18 mouse cellular contexts compared by ENCODE assay signal in genomic region chr1:104747438-104747837, GRCm38 (mm10). TPM values are rescaled to one million over a fixed set of nuclear protein-coding genes. Genes with fewer than 3 reads are reported as not detected.
DNase-seq lines count a peak whose midpoint lies in the region; ATAC-seq lines count a peak whose summit lies in the region.
"Had no signal": no experiment of that assay in that cellular context is flagged by ENCODE, and none has a peak within 500 bp of the region (broad histone marks: within the 10 kb centered on the region; RNA-seq: fewer than 3 reads in every experiment).

No protein-coding gene starts in this region.

- H3K4me3 ChIP-seq in heart, embryonic 16.5 days (ENCODE audit: low read length): no peak overlapping the region
- no peak overlapping the region for H3K4me3 ChIP-seq in heart, embryonic 12.5 days
- no peak overlapping the region for H3K4me3 ChIP-seq in hindbrain, embryonic 15.5 days
- no peak overlapping the region for H3K4me3 ChIP-seq in hindbrain, embryonic 16.5 days (ENCODE audit: low read length)
- H3K4me3 ChIP-seq in neural tube, embryonic 14.5 days (ENCODE audit: low read depth, low read length): no peak overlapping the region
- H3K4me3 ChIP-seq: embryonic facial prominence, embryonic 12.5 days; heart, embryonic 10.5 days; heart, embryonic 15.5 days; intestine, embryonic 15.5 days had no signal

- no peak overlapping the region for H3K4me2 ChIP-seq in heart, embryonic 16.5 days (ENCODE audit: low read depth, low read length)
- no peak overlapping the region for H3K4me2 ChIP-seq in heart, embryonic 12.5 days
- H3K4me2 ChIP-seq in hindbrain, embryonic 15.5 days: no peak overlapping the region
- H3K4me2 ChIP-seq in hindbrain, embryonic 16.5 days (ENCODE audit: low read length): no peak overlapping the region
- no peak overlapping the region for H3K4me2 ChIP-seq in neural tube, embryonic 14.5 days (ENCODE audit: low read depth, low read length)
- H3K4me2 ChIP-seq: embryonic facial prominence, embryonic 12.5 days; heart, embryonic 15.5 days; intestine, embryonic 15.5 days had no signal

- H3K9ac ChIP-seq in heart, embryonic 16.5 days (ENCODE audit: low read length): no peak overlapping the region
- H3K9ac ChIP-seq in heart, embryonic 12.5 days: no peak overlapping the region
- no peak overlapping the region for H3K9ac ChIP-seq in hindbrain, embryonic 15.5 days
- no peak overlapping the region for H3K9ac ChIP-seq in hindbrain, embryonic 16.5 days (ENCODE audit: low read depth, low read length)
- no peak overlapping the region for H3K9ac ChIP-seq in neural tube, embryonic 14.5 days (replicated peaks; ENCODE audit: low read depth, low read length)
- H3K9ac ChIP-seq: embryonic facial prominence, embryonic 12.5 days; heart, embryonic 15.5 days; intestine, embryonic 15.5 days had no signal

- H3K4me1 ChIP-seq in heart, embryonic 16.5 days (ENCODE audit: control insufficient read depth, insufficient read depth, low read length): no peaks in the 10 kb centered on the region
- peaks cover 5% of the 10 kb centered on the region for H3K4me1 ChIP-seq in heart, embryonic 12.5 days (replicated peaks)
- H3K4me1 ChIP-seq in hindbrain, embryonic 15.5 days (replicated peaks): peaks cover 4% of the 10 kb centered on the region; the same call in 1 of the 2 replicates
- H3K4me1 ChIP-seq in hindbrain, embryonic 16.5 days (ENCODE audit: control insufficient read depth, insufficient read depth, low read depth, low read length): 0 out of 2 replicates have a peak, but pooled peaks cover 3% of the 10 kb centered on the region
- 0 out of 2 replicates have a peak, but pooled peaks cover 3% of the 10 kb centered on the region for H3K4me1 ChIP-seq in neural tube, embryonic 14.5 days (ENCODE audit: control insufficient read depth, insufficient read depth, low read length)
- H3K4me1 ChIP-seq: embryonic facial prominence, embryonic 12.5 days; intestine, embryonic 15.5 days had no signal

- H3K27ac ChIP-seq in heart, embryonic 16.5 days (ENCODE audit: low read length): no peak overlapping the region
- H3K27ac ChIP-seq in heart, embryonic 12.5 days (ENCODE audit: poor library complexity, severe bottlenecking): no peak overlapping the region
- H3K27ac ChIP-seq in hindbrain, embryonic 15.5 days (replicated peaks): 0 out of 2 replicates have a peak overlapping the region, but pooled peaks have one; percentile 14
- no peak overlapping the region for H3K27ac ChIP-seq in hindbrain, embryonic 16.5 days (ENCODE audit: low read depth, low read length)
- no peak overlapping the region for H3K27ac ChIP-seq in neural tube, embryonic 14.5 days (ENCODE audit: low read depth, low read length)
- H3K27ac ChIP-seq: embryonic facial prominence, embryonic 12.5 days; heart, embryonic 10.5 days; heart, embryonic 15.5 days; intestine, embryonic 15.5 days had no signal

- H3K36me3 ChIP-seq in heart, embryonic 16.5 days (ENCODE audit: control insufficient read depth, insufficient read depth): no peaks in the 10 kb centered on the region
- H3K36me3 ChIP-seq in heart, embryonic 12.5 days: no peaks in the 10 kb centered on the region
- H3K36me3 ChIP-seq in hindbrain, embryonic 15.5 days: no peaks in the 10 kb centered on the region
- no peaks in the 10 kb centered on the region for H3K36me3 ChIP-seq in hindbrain, embryonic 16.5 days (ENCODE audit: control insufficient read depth, insufficient read depth, low read length)
- no peaks in the 10 kb centered on the region for H3K36me3 ChIP-seq in neural tube, embryonic 14.5 days (ENCODE audit: control insufficient read depth, insufficient read depth, low read length)
- H3K36me3 ChIP-seq: embryonic facial prominence, embryonic 12.5 days; heart, embryonic 10.5 days; heart, embryonic 15.5 days; intestine, embryonic 15.5 days had no signal

- WGBS in heart, embryonic 16.5 days: 55% methylated on average over 4 of the region's 4 CpGs
- 54% methylated on average over 4 of the region's 4 CpGs for WGBS in heart, embryonic 12.5 days
- WGBS in hindbrain, embryonic 15.5 days: 49% methylated on average over 4 of the region's 4 CpGs
- WGBS in hindbrain, embryonic 16.5 days: 54% methylated on average over 4 of the region's 4 CpGs
- 46% methylated on average over 4 of the region's 4 CpGs for WGBS in neural tube, embryonic 14.5 days

- no peak for DNase-seq in neural tube, embryonic 10.5 days (ENCODE audit: extremely low spot score, low spot score)
- DNase-seq: adrenal gland, postnatal 14 days; cerebellum, adult 11-12 months; cerebellum, adult 9-10 months; heart, adult 18-20 months; heart, postnatal 4 days had no signal

- ATAC-seq in heart, embryonic 16.5 days (replicated peaks; ENCODE audit: extremely low read depth, insufficient read depth, low FRiP score): 0 out of 2 replicates have a peak, but pooled peaks have one; percentile 32
- no peak for ATAC-seq in heart, embryonic 12.5 days (ENCODE audit: insufficient number of reproducible peaks, low FRiP score)
- ATAC-seq in hindbrain, embryonic 15.5 days (ENCODE audit: low FRiP score, low read depth): no peak
- ATAC-seq in hindbrain, embryonic 16.5 days: no peak
- ATAC-seq in neural tube, embryonic 14.5 days (ENCODE audit: low read depth): 0 out of 2 replicates have a peak, but pooled peaks have one; percentile 42
- ATAC-seq: activated CD4-positive, CD25-positive, alpha-beta regulatory T cell, adult 4 months; intestine, embryonic 15.5 days; Patski had no signal

- H3K27me3 ChIP-seq in heart, embryonic 16.5 days (ENCODE audit: control insufficient read depth, insufficient read depth, low read length): no peaks in the 10 kb centered on the region
- no peaks in the 10 kb centered on the region for H3K27me3 ChIP-seq in heart, embryonic 12.5 days (replicated peaks)
- H3K27me3 ChIP-seq in hindbrain, embryonic 15.5 days: no peaks in the 10 kb centered on the region
- H3K27me3 ChIP-seq in hindbrain, embryonic 16.5 days (replicated peaks; ENCODE audit: control insufficient read depth, insufficient read depth, low read length): no peaks in the 10 kb centered on the region
- H3K27me3 ChIP-seq in neural tube, embryonic 14.5 days (ENCODE audit: control insufficient read depth, insufficient read depth, low read length): no peaks in the 10 kb centered on the region
- H3K27me3 ChIP-seq: CH12.LX; embryonic facial prominence, embryonic 12.5 days; heart, embryonic 15.5 days; intestine, embryonic 15.5 days had no signal

- H3K9me3 ChIP-seq in heart, embryonic 16.5 days (replicated peaks; ENCODE audit: control insufficient read depth, low read length): no peaks in the 10 kb centered on the region
- H3K9me3 ChIP-seq in heart, embryonic 12.5 days (replicated peaks): no peaks in the 10 kb centered on the region
- no peaks in the 10 kb centered on the region for H3K9me3 ChIP-seq in hindbrain, embryonic 15.5 days
- no peaks in the 10 kb centered on the region for H3K9me3 ChIP-seq in hindbrain, embryonic 16.5 days (ENCODE audit: control insufficient read depth, low read length)
- H3K9me3 ChIP-seq in neural tube, embryonic 14.5 days (ENCODE audit: control insufficient read depth, low read length): no peaks in the 10 kb centered on the region
- H3K9me3 ChIP-seq: embryonic facial prominence, embryonic 12.5 days; heart, embryonic 10.5 days; heart, embryonic 15.5 days; intestine, embryonic 15.5 days had no signal

RNA-seq across cellular contexts. Expression of gene Cdh20, which starts 20.9 kb away (rescaled TPM):
- 1.6 and 1.7 TPM in 2 replicates for polyA plus RNA-seq in heart, embryonic 16.5 days (2015; fragmentation: Nextera tagmentation; extraction: Ambion mirVana)
- polyA plus RNA-seq in heart, embryonic 12.5 days (2016; fragmentation: Nextera tagmentation; extraction: Ambion mirVana): 1.3 and 1.6 TPM in 2 replicates
- 4.4 and 5.0 TPM in 2 replicates for polyA plus RNA-seq in hindbrain, embryonic 15.5 days (2015; fragmentation: Nextera tagmentation; extraction: Ambion mirVana)
- polyA plus RNA-seq in hindbrain, embryonic 16.5 days (2015; fragmentation: Nextera tagmentation; extraction: Ambion mirVana): 5.6 and 5.7 TPM in 2 replicates
- polyA plus RNA-seq in neural tube, embryonic 14.5 days (2014; fragmentation: Nextera tagmentation; extraction: Ambion mirVana): 1.6 and 2.3 TPM in 2 replicates
- polyA plus RNA-seq: activated CD4-positive, CD25-positive, alpha-beta regulatory T cell, adult 4 months; Patski had no signal

Comparison
In these comparisons a context has a peak if more than half of its experiments do, and no peak if none do; other contexts are left out.
1. ATAC-seq: peak in heart, embryonic 16.5 days (single experiment) and neural tube, embryonic 14.5 days (single experiment); none in heart, embryonic 12.5 days (single experiment), hindbrain, embryonic 15.5 days (single experiment) and hindbrain, embryonic 16.5 days (single experiment).